Mouse (Mus musculus) hindbrain, embryonic 14.5 days (tissue): Measurements from ENCODE around the gene Rhoh. TPM values are rescaled to one million over a fixed set of nuclear protein-coding genes. Genes with fewer than 3 reads are reported as not detected.

ENCODE experiments used
- ATAC-seq: fragments of 200-750 bp; cut with Nextera tagmentation; 2 replicates; pipeline ENCODE4 v1.8.0; 2017; ENCODE audit warnings: moderate number of reproducible peaks, mild to moderate bottlenecking, moderate TSS enrichment, moderate library complexity; ENCODE audit not compliant: low FRiP score
- DNase-seq: peaks from one replicate; pipeline ENCODE4 v3.0.0-alpha.2; 2015; ENCODE audit warnings: low spot score
- H3K27ac ChIP-seq: fragments of 300-500 bp; sonication (generic); 2 replicates; pipeline ENCODE4 v1.5.1; 2014; ENCODE audit warnings: mild to moderate bottlenecking, moderate library complexity
- H3K27me3 ChIP-seq: fragments of 300-500 bp; sonication (generic); 2 replicates; pipeline ENCODE4 v1.6.1; 2014; ENCODE audit warnings: mild to moderate bottlenecking, low read length, mixed read lengths; ENCODE audit not compliant: control insufficient read depth, insufficient read depth
- H3K36me3 ChIP-seq: fragments of 300-500 bp; sonication (generic); replicated peaks from 2 replicates; pipeline ENCODE4 v1.6.1; 2014; ENCODE audit not compliant: control insufficient read depth, insufficient read depth
- H3K4me1 ChIP-seq: fragments of 300-500 bp; sonication (generic); replicated peaks from 2 replicates; pipeline ENCODE4 v1.6.1; 2014; ENCODE audit warnings: antibody characterized with exemption, low read length, mixed read lengths; ENCODE audit not compliant: control insufficient read depth, insufficient read depth
- H3K4me2 ChIP-seq: fragments of 300-500 bp; sonication (generic); replicated peaks from 2 replicates; pipeline ENCODE4 v1.6.1; 2014; ENCODE audit warnings: mild to moderate bottlenecking, moderate library complexity
- H3K4me3 ChIP-seq: fragments of 300-500 bp; sonication (generic); replicated peaks from 2 replicates; pipeline ENCODE4 v1.5.1; 2014; ENCODE audit warnings: mild to moderate bottlenecking, low read length
- H3K9ac ChIP-seq: fragments of 300-500 bp; sonication (generic); 2 replicates; pipeline ENCODE4 v1.6.1; 2014
- H3K9me3 ChIP-seq: fragments of 300-500 bp; sonication (generic); 2 replicates; pipeline ENCODE4 v1.6.1; 2016; ENCODE audit warnings: low read length; ENCODE audit not compliant: control insufficient read depth
- WGBS: fragments of 180-500 bp; shearing (Covaris S2); extraction: QIAGEN DNeasy Blood & Tissue Kit; methylation state at CpG from one replicate; pipeline ENCODE4 v1.1.7; 2014; 5-methylcytosine and 5-hydroxymethylcytosine counted together
- polyA plus RNA-seq: library from polyadenylated mRNA; unstranded; fragments of >200 nt; fragmentation: Nextera tagmentation; extraction: Ambion mirVana; gene quantifications from 2 replicates; pipeline ENCODE4 v1.2.1, GENCODE M21; 2014

The Rhoh gene
- polyA plus RNA-seq, 1 experiment from 2014 or later: 0.52 TPM

DNA sequence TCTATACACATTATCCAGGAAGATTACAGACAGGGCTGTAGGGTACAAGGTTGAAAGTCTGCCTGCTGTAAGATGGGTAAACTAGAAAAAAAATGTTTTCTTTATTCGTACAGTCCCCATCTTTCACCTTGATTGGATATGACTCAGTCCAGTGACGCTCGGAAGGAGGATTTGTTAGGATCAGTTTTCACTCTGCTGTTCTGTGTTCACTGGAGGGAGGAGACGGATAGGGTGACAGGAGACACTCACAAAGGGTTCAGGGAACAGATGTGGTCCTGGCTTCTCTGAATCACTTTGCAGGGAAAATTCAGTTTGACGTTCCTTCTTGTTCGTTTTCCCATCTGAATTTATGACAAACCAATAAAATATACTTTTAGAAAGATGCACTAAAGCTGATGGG, 23.0 kb upstream of the Rhoh start:
- Histone ChIP-seq H3K4me1 (no peaks in the 10 kb centered on the region), H3K27me3 (no peaks in the 10 kb centered on the region), H3K36me3 (no peaks in the 10 kb centered on the region), H3K9me3 (no peaks in the 10 kb centered on the region), H3K9ac (no peak overlapping the region), H3K4me2 (no peak overlapping the region), H3K27ac (no peak overlapping the region), H3K4me3 (no peak overlapping the region)
- WGBS: 83% methylated on average over 6 of the region's 6 CpGs
- no peak for ATAC-seq
- DNase-seq: no peak

GRCm38 (mm10) chr5:65842947-65843346, 18.1 kb upstream of the Rhoh start:
- Histone ChIP-seq H3K27ac (no peak overlapping the region), H3K9ac (no peak overlapping the region), H3K4me1 (no peaks in the 10 kb centered on the region), H3K4me2 (no peak overlapping the region), H3K36me3 (no peaks in the 10 kb centered on the region), H3K4me3 (no peak overlapping the region), H3K9me3 (no peaks in the 10 kb centered on the region), H3K27me3 (no peaks in the 10 kb centered on the region)
- DNase-seq (no peak), ATAC-seq (no peak)
- 96% methylated on average over 7 of the region's 7 CpGs for WGBS

DNA sequence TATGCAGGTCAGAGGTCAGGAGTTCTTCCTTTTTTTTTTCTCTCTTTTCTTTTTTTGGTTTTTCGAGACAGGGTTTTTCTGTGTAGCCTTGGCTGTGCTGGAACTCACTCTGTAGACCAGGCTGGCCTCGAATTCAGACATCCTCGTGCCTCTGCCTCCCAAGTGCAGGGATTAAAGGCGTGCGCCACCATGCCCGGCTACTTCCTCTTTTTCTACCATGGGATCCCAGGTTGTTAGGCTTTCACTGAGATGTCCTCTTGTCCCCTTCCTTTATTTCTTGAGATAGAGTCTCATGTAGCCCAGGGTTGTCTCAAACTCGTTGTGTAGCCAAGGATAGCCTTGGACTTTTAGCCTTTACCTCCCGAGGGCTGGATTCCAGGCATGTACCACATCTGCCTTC, 14.5 kb upstream of the Rhoh start:
- Histone ChIP-seq H3K4me2 (no peak overlapping the region), H3K4me1 (no peaks in the 10 kb centered on the region), H3K36me3 (no peaks in the 10 kb centered on the region), H3K27ac (no peak overlapping the region), H3K4me3 (no peak overlapping the region), H3K9me3 (no peaks in the 10 kb centered on the region), H3K27me3 (no peaks in the 10 kb centered on the region), H3K9ac (no peak overlapping the region)
- 88% methylated on average over 8 of the region's 8 CpGs for WGBS
- ATAC-seq: no peak
- DNase-seq: no peak

GRCm38 (mm10) chr5:65846958-65847357, 14.1 kb upstream of the Rhoh start:
- Histone ChIP-seq H3K36me3 (no peaks in the 10 kb centered on the region), H3K9ac (no peak overlapping the region), H3K4me1 (no peaks in the 10 kb centered on the region), H3K9me3 (no peaks in the 10 kb centered on the region), H3K27me3 (no peaks in the 10 kb centered on the region), H3K4me3 (no peak overlapping the region), H3K4me2 (no peak overlapping the region), H3K27ac (no peak overlapping the region)
- DNase-seq: no peak
- 81% methylated on average over 3 of the region's 3 CpGs for WGBS
- ATAC-seq: no peak

- Histone ChIP-seq H3K4me3 (no peak overlapping the region), H3K9me3 (no peaks in the 10 kb centered on the region), H3K4me1 (no peaks in the 10 kb centered on the region), H3K36me3 (no peaks in the 10 kb centered on the region), H3K9ac (no peak overlapping the region), H3K27ac (no peak overlapping the region), H3K27me3 (no peaks in the 10 kb centered on the region), H3K4me2 (no peak overlapping the region)
- no peak for ATAC-seq
- 82% methylated on average over 7 of the region's 7 CpGs for WGBS
- no peak for DNase-seq
These were observed 13.4 kb upstream of the Rhoh start for GRCm38 (mm10) chr5:65847656-65848055.

GRCm38 (mm10) chr5:65850765-65851164, 10.2 kb upstream of the Rhoh start:
- H3K4me2 ChIP-seq: no peak overlapping the region
- H3K27ac ChIP-seq: no peak overlapping the region
- H3K4me1 ChIP-seq: no peaks in the 10 kb centered on the region
- DNase-seq: no peak
- no peaks in the 10 kb centered on the region for H3K27me3 ChIP-seq
- WGBS: 71% methylated on average over 11 of the region's 11 CpGs
- no peak overlapping the region for H3K9ac ChIP-seq
- no peaks in the 10 kb centered on the region for H3K36me3 ChIP-seq
- no peak for ATAC-seq
- H3K9me3 ChIP-seq: no peaks in the 10 kb centered on the region
- no peak overlapping the region for H3K4me3 ChIP-seq

- Histone ChIP-seq H3K36me3 (no peaks in the 10 kb centered on the region), H3K4me1 (no peaks in the 10 kb centered on the region), H3K4me2 (no peak overlapping the region), H3K9ac (no peak overlapping the region), H3K27ac (no peak overlapping the region), H3K9me3 (no peaks in the 10 kb centered on the region), H3K4me3 (no peak overlapping the region), H3K27me3 (no peaks in the 10 kb centered on the region)
- WGBS: 56% methylated on average over 8 of the region's 8 CpGs
- ATAC-seq (no peak), DNase-seq (no peak)
These were observed 6.2 kb upstream of the Rhoh start for GRCm38 (mm10) chr5:65854786-65855191.

DNA sequence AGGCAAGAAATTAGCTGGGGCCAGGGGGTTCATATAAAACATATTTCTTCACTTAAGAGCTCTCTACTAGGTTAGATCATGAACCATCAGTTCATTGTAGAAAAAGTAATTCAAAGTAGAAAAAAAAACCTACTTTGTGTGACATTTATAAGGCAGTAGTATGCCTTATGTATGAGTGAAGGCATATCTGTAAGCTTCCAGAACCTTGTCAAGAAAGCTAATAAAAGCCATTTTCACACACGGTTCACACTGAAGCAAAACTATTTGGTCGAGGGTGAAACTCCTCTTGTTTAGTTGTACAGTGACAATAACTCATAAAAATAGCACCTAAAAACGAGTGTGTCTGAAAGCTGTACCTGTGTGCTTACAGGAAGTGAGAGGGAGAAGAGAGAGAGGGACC, 5.4 kb upstream of the Rhoh start:
- Histone ChIP-seq H3K4me2 (no peak overlapping the region), H3K27me3 (no peaks in the 10 kb centered on the region), H3K4me3 (no peak overlapping the region), H3K9ac (no peak overlapping the region), H3K27ac (no peak overlapping the region), H3K4me1 (no peaks in the 10 kb centered on the region), H3K9me3 (no peaks in the 10 kb centered on the region), H3K36me3 (no peaks in the 10 kb centered on the region)
- ATAC-seq (no peak), DNase-seq (no peak)
- 87% methylated on average over 3 of the region's 3 CpGs for WGBS

- Histone ChIP-seq H3K4me2 (no peak overlapping the region), H3K4me1 (no peaks in the 10 kb centered on the region), H3K36me3 (no peaks in the 10 kb centered on the region), H3K4me3 (no peak overlapping the region), H3K9ac (no peak overlapping the region), H3K27me3 (no peaks in the 10 kb centered on the region), H3K9me3 (no peaks in the 10 kb centered on the region), H3K27ac (no peak overlapping the region)
- DNase-seq (no peak), ATAC-seq (no peak)
- 80% methylated on average over 17 of the region's 17 CpGs for WGBS
These were observed 4.2 kb upstream of the Rhoh start for GRCm38 (mm10) chr5:65856591-65857411.

GRCm38 (mm10) chr5:65857935-65858334, 3.1 kb upstream of the Rhoh start:
- Histone ChIP-seq H3K9ac (no peak overlapping the region), H3K4me2 (no peak overlapping the region), H3K4me1 (no peaks in the 10 kb centered on the region), H3K9me3 (no peaks in the 10 kb centered on the region), H3K4me3 (no peak overlapping the region), H3K27me3 (no peaks in the 10 kb centered on the region), H3K36me3 (no peaks in the 10 kb centered on the region), H3K27ac (no peak overlapping the region)
- DNase-seq (no peak), ATAC-seq (no peak)
- 79% methylated on average over 12 of the region's 12 CpGs for WGBS
